In the genomic region with DNA sequence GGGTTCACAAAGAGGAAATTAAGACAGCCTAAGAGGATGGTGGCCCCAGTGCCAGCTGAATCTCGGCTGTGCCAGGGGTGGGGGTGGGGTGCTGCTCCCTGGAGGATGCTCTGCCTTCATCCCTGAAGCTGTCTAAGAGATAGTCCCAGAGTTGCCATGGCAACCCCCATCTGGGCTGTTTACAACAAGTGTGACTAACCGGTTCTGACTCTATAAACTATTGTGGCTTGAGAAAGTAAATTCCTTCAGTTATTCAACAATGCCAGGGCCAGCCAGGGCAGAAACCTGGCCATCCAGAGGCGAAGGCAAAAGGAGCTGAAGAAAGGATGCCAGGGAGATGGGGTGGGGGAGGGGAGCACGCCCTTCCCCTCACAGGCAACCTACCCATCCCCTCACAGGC, we compare ENCODE assay signal across 12 mouse cellular contexts. TPM values are rescaled to one million over a fixed set of nuclear protein-coding genes. Genes with fewer than 3 reads are reported as not detected.
DNase-seq lines count a peak whose midpoint lies in the region; ATAC-seq and TF ChIP-seq lines count a peak whose summit lies in the region.
"Had no signal": no experiment of that assay in that cellular context is flagged by ENCODE, and none has a peak within 500 bp of the region (broad histone marks: within the 10 kb centered on the region; RNA-seq: fewer than 3 reads in every experiment).

No protein-coding gene starts in this region.

- no peak overlapping the region for H3K4me2 ChIP-seq in hindbrain, embryonic 12.5 days (replicated peaks)
- H3K4me2 ChIP-seq in neural tube, embryonic 12.5 days (replicated peaks), result 0 out of 2 replicates have a peak overlapping the region, but pooled peaks have one; percentile 2
- H3K4me2 ChIP-seq in kidney, embryonic 15.5 days, result no peak overlapping the region
- H3K4me2 ChIP-seq in liver, embryonic 12.5 days, result no peak overlapping the region
- H3K4me2 ChIP-seq: embryonic facial prominence, embryonic 15.5 days; liver, embryonic 15.5 days had no signal

- 15% methylated on average over 4 of the region's 4 CpGs for WGBS in hindbrain, embryonic 12.5 days
- WGBS in neural tube, embryonic 12.5 days, result 6% methylated on average over 4 of the region's 4 CpGs
- WGBS in heart, embryonic 10.5 days, result 33% methylated on average over 4 of the region's 4 CpGs
- WGBS in kidney, embryonic 15.5 days, result 27% methylated on average over 4 of the region's 4 CpGs
- WGBS in liver, embryonic 12.5 days (ENCODE audit: insufficient replicate concordance), result 24% methylated on average over 4 of the region's 4 CpGs

- H3K36me3 ChIP-seq in hindbrain, embryonic 12.5 days, result no peaks in the 10 kb centered on the region
- H3K36me3 ChIP-seq in neural tube, embryonic 12.5 days, result no peaks in the 10 kb centered on the region
- H3K36me3 ChIP-seq in heart, embryonic 10.5 days, result no peaks in the 10 kb centered on the region
- H3K36me3 ChIP-seq in kidney, embryonic 15.5 days, result no peaks in the 10 kb centered on the region
- no peaks in the 10 kb centered on the region for H3K36me3 ChIP-seq in liver, embryonic 12.5 days
- H3K36me3 ChIP-seq: embryonic facial prominence, embryonic 15.5 days; liver, embryonic 15.5 days had no signal

- peak; percentile 42 for DNase-seq in CD4-positive helper T cell, adult 2 months (ENCODE audit: low read depth, low spot score)
- DNase-seq in Patski (ENCODE audit: low read depth, low spot score), result no peak
- DNase-seq in heart, embryonic 10.5 days (ENCODE audit: low spot score), result no peak
- DNase-seq in heart, postnatal 14 days, result no peak
- DNase-seq: gastrocnemius, postnatal 25 days; heart, postnatal 4 days had no signal

- no peaks in the 10 kb centered on the region for H3K9me3 ChIP-seq in hindbrain, embryonic 12.5 days (replicated peaks)
- no peaks in the 10 kb centered on the region for H3K9me3 ChIP-seq in neural tube, embryonic 12.5 days
- H3K9me3 ChIP-seq in heart, embryonic 10.5 days, result no peaks in the 10 kb centered on the region
- H3K9me3 ChIP-seq in kidney, embryonic 15.5 days (replicated peaks), result no peaks in the 10 kb centered on the region
- H3K9me3 ChIP-seq in liver, embryonic 12.5 days (replicated peaks), result no peaks in the 10 kb centered on the region
- H3K9me3 ChIP-seq: embryonic facial prominence, embryonic 15.5 days; liver, embryonic 15.5 days had no signal

- no peak for TF ChIP-seq CTCF in Patski (IDR thresholded peaks at IDR 0.05)

- peaks cover 40% of the 10 kb centered on the region for H3K4me1 ChIP-seq in hindbrain, embryonic 12.5 days
- peaks cover 32% of the 10 kb centered on the region for H3K4me1 ChIP-seq in neural tube, embryonic 12.5 days
- H3K4me1 ChIP-seq in heart, embryonic 10.5 days, result peaks cover 21% of the 10 kb centered on the region
- H3K4me1 ChIP-seq in kidney, embryonic 15.5 days, result peaks cover 30% of the 10 kb centered on the region
- peaks cover 13% of the 10 kb centered on the region for H3K4me1 ChIP-seq in liver, embryonic 12.5 days

- H3K27ac ChIP-seq in hindbrain, embryonic 12.5 days, result peak overlapping the region; percentile 71
- H3K27ac ChIP-seq in neural tube, embryonic 12.5 days, result no peak overlapping the region; the same call in 1 of the 2 replicates
- no peak overlapping the region for H3K27ac ChIP-seq in heart, embryonic 10.5 days
- no peak overlapping the region for H3K27ac ChIP-seq in kidney, embryonic 15.5 days
- H3K27ac ChIP-seq in liver, embryonic 12.5 days, result no peak overlapping the region
- H3K27ac ChIP-seq: embryonic facial prominence, embryonic 15.5 days; liver, embryonic 15.5 days had no signal

- H3K27me3 ChIP-seq in Patski, result no peaks in the 10 kb centered on the region
- H3K27me3 ChIP-seq in hindbrain, embryonic 12.5 days, result no peaks in the 10 kb centered on the region
- H3K27me3 ChIP-seq in neural tube, embryonic 12.5 days (replicated peaks), result no peaks in the 10 kb centered on the region
- H3K27me3 ChIP-seq in heart, embryonic 10.5 days (ENCODE audit: insufficient read depth, poor library complexity, severe bottlenecking), result peaks cover 25% of the 10 kb centered on the region; the same call in 1 of the 2 replicates
- H3K27me3 ChIP-seq in kidney, embryonic 15.5 days, result 0 out of 2 replicates have a peak, but pooled peaks cover 3% of the 10 kb centered on the region
- peaks cover 11% of the 10 kb centered on the region; the same call in 1 of the 2 replicates for H3K27me3 ChIP-seq in liver, embryonic 12.5 days (replicated peaks)
- H3K27me3 ChIP-seq: embryonic facial prominence, embryonic 15.5 days; liver, embryonic 15.5 days had no signal

- H3K4me3 ChIP-seq in hindbrain, embryonic 12.5 days, result no peak overlapping the region
- H3K4me3 ChIP-seq in neural tube, embryonic 12.5 days, result no peak overlapping the region
- H3K4me3 ChIP-seq in heart, embryonic 10.5 days, result no peak overlapping the region
- H3K4me3 ChIP-seq in kidney, embryonic 15.5 days (replicated peaks), result no peak overlapping the region
- no peak overlapping the region for H3K4me3 ChIP-seq in liver, embryonic 12.5 days
- H3K4me3 ChIP-seq: embryonic facial prominence, embryonic 15.5 days; liver, embryonic 15.5 days had no signal

- peak overlapping the region; percentile 48; the same call in 1 of the 2 replicates for H3K9ac ChIP-seq in hindbrain, embryonic 12.5 days
- H3K9ac ChIP-seq in neural tube, embryonic 12.5 days, result no peak overlapping the region
- no peak overlapping the region for H3K9ac ChIP-seq in kidney, embryonic 15.5 days
- no peak overlapping the region for H3K9ac ChIP-seq in liver, embryonic 12.5 days
- H3K9ac ChIP-seq: embryonic facial prominence, embryonic 15.5 days; liver, embryonic 15.5 days had no signal

- in situ Hi-C loops in Patski (cut with MboI; ENCODE audit: low pct_unique_long_range_greater_than_20kb), result no loop called here

- POLR2A ChIA-PET in Patski (lab: Charles Lee), result no interaction called here

- CTCF ChIA-PET in Patski (lab: Charles Lee), result no interaction called here

- intact Hi-C loops in heart, postnatal 14 days (cut with DNase I), result no loop called here

- peak; percentile 20 for ATAC-seq in Patski
- ATAC-seq in hindbrain, embryonic 12.5 days (ENCODE audit: low FRiP score), result 0 out of 2 replicates have a peak, but pooled peaks have one; percentile 15
- no peak for ATAC-seq in neural tube, embryonic 12.5 days (ENCODE audit: low FRiP score, low read depth)
- ATAC-seq in kidney, embryonic 15.5 days (replicated peaks; ENCODE audit: low FRiP score), result no peak
- ATAC-seq in liver, embryonic 12.5 days, result no peak

RNA-seq across cellular contexts. Expression of gene Tldc1, which starts 23.0 kb away (rescaled TPM):
- polyA plus RNA-seq in Patski (2021), result 21.1 TPM
- 11.9 and 12.2 TPM in 2 replicates for polyA plus RNA-seq in hindbrain, embryonic 12.5 days (2016; fragmentation: Nextera tagmentation; extraction: Ambion mirVana)
- polyA plus RNA-seq in neural tube, embryonic 12.5 days (2016; fragmentation: Nextera tagmentation; extraction: Ambion mirVana), result 11.6 and 12.1 TPM in 2 replicates
- polyA plus RNA-seq in heart, embryonic 10.5 days (2016; fragmentation: Nextera tagmentation; extraction: Ambion mirVana), result 14.5 and 19.8 TPM in 2 replicates
- total RNA-seq in heart, postnatal 14 days (2021), result 10 to 100 TPM; 11.6 to 14.6 TPM
- 14.9 and 15.0 TPM in 2 replicates for polyA plus RNA-seq in kidney, embryonic 15.5 days (2015; fragmentation: Nextera tagmentation; extraction: Ambion mirVana)
- polyA plus RNA-seq in liver, embryonic 12.5 days (2016; fragmentation: Nextera tagmentation; extraction: Ambion mirVana), result 6.1 and 6.7 TPM in 2 replicates

RNA-seq across cellular contexts. Expression of gene Cotl1, which starts 39.2 kb away (rescaled TPM):
- polyA plus RNA-seq in Patski (2021), result 33.3 TPM
- polyA plus RNA-seq in hindbrain, embryonic 12.5 days (2016; fragmentation: Nextera tagmentation; extraction: Ambion mirVana), result 115 and 142 TPM in 2 replicates
- polyA plus RNA-seq in neural tube, embryonic 12.5 days (2016; fragmentation: Nextera tagmentation; extraction: Ambion mirVana), result 219 and 263 TPM in 2 replicates
- 55.7 and 62.0 TPM in 2 replicates for polyA plus RNA-seq in heart, embryonic 10.5 days (2016; fragmentation: Nextera tagmentation; extraction: Ambion mirVana)
- 10 to 100 TPM; 26.1 to 29.3 TPM for total RNA-seq in heart, postnatal 14 days (2021)
- polyA plus RNA-seq in kidney, embryonic 15.5 days (2015; fragmentation: Nextera tagmentation; extraction: Ambion mirVana), result 99.2 and 138 TPM in 2 replicates
- 46.5 and 49.5 TPM in 2 replicates for polyA plus RNA-seq in liver, embryonic 12.5 days (2016; fragmentation: Nextera tagmentation; extraction: Ambion mirVana)

Comparison
In these comparisons a context has a peak if more than half of its experiments do, and no peak if none do; other contexts are left out.
1. ATAC-seq: peak in Patski (single experiment) and hindbrain, embryonic 12.5 days (single experiment); none in neural tube, embryonic 12.5 days (single experiment), kidney, embryonic 15.5 days (single experiment) and liver, embryonic 12.5 days (single experiment).